16 mouse cellular contexts compared by ENCODE assay signal in the genomic region with DNA sequence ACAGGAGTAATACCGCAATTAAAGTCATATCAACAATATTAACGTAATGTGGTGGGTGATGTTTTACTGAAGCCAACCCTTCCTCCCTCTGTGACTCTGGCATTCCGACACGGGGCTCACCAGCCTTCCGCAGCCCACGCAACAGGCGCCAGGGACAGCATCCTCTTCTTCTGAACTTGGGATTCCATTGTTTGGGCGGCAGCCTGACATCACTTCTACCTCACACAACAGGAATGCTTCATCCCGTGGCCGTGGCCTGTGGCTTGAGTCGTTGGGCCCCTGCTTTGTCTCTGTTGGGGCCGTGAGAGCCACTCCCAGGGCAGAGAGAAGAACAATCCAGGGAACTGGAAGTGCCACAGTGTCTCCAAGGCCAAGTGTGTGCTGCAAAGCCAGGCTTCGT. TPM values are rescaled to one million over a fixed set of nuclear protein-coding genes. Genes with fewer than 3 reads are reported as not detected.
DNase-seq lines count a peak whose midpoint lies in the region; ATAC-seq and TF ChIP-seq lines count a peak whose summit lies in the region.
"Had no signal": no experiment of that assay in that cellular context is flagged by ENCODE, and none has a peak within 500 bp of the region (broad histone marks: within the 10 kb centered on the region; RNA-seq: fewer than 3 reads in every experiment).

No protein-coding gene starts in this region.

- H3K9me3 ChIP-seq in hindbrain, embryonic 10.5 days = no peaks in the 10 kb centered on the region
- H3K9me3 ChIP-seq in hindbrain, embryonic 12.5 days (replicated peaks) = no peaks in the 10 kb centered on the region
- no peaks in the 10 kb centered on the region for H3K9me3 ChIP-seq in ES-E14 (ENCODE audit: control insufficient read depth, insufficient read depth, low read depth, low read length)
- no peaks in the 10 kb centered on the region for H3K9me3 ChIP-seq in limb, embryonic 10.5 days (replicated peaks)
- H3K9me3 ChIP-seq: G1E had no signal

- no peak overlapping the region for H3K9ac ChIP-seq in hindbrain, embryonic 12.5 days
- H3K9ac ChIP-seq in ES-E14 (ENCODE audit: insufficient read depth, low read depth, low read length, poor library complexity, severe bottlenecking) = 0 out of 2 replicates have a peak overlapping the region, but pooled peaks have one; percentile 28
- H3K9ac ChIP-seq: liver, embryonic 14.5 days had no signal

- H3K4me2 ChIP-seq in hindbrain, embryonic 12.5 days (replicated peaks) = no peak overlapping the region

- WGBS in hindbrain, embryonic 10.5 days = 41% methylated on average over 13 of the region's 13 CpGs
- 34% methylated on average over 13 of the region's 13 CpGs for WGBS in hindbrain, embryonic 12.5 days
- 51% methylated on average over 13 of the region's 13 CpGs for WGBS in limb, embryonic 10.5 days

- in situ Hi-C loops in ES-E14 (cut with MboI; ENCODE audit: low sequenced_read_pairs in 2 of 2, unreplicated experiment in 2 of 2) = no loop called here

- peak overlapping the region; percentile 53 for H3K27ac ChIP-seq in hindbrain, embryonic 10.5 days
- H3K27ac ChIP-seq in hindbrain, embryonic 12.5 days = no peak overlapping the region
- H3K27ac ChIP-seq in ES-E14 (ENCODE audit: insufficient read depth, low read depth, low read length, poor library complexity, severe bottlenecking) = peak overlapping the region; percentile 18; the same call in 1 of the 2 replicates
- peak overlapping the region; percentile 77 for H3K27ac ChIP-seq in limb, embryonic 10.5 days
- H3K27ac ChIP-seq: left cerebral cortex, adult 2 months; liver, embryonic 14.5 days; stomach, postnatal 0 days had no signal

- ATAC-seq in hindbrain, embryonic 12.5 days (ENCODE audit: low FRiP score) = no peak

- H3K4me3 ChIP-seq in hindbrain, embryonic 10.5 days = no peak overlapping the region
- no peak overlapping the region for H3K4me3 ChIP-seq in hindbrain, embryonic 12.5 days
- H3K4me3 ChIP-seq in ES-E14 (ENCODE audit: insufficient read depth in 1 of 2, low read depth in 1 of 2, low read length in 2 of 2, poor library complexity in 1 of 2, severe bottlenecking in 1 of 2) = no peak overlapping the region
- no peak overlapping the region for H3K4me3 ChIP-seq in limb, embryonic 10.5 days
- H3K4me3 ChIP-seq: left cerebral cortex, adult 2 months had no signal

- peaks cover 30% of the 10 kb centered on the region for H3K27me3 ChIP-seq in hindbrain, embryonic 10.5 days (ENCODE audit: insufficient read depth, poor library complexity, severe bottlenecking)
- H3K27me3 ChIP-seq in hindbrain, embryonic 12.5 days = no peaks in the 10 kb centered on the region
- peaks cover 59% of the 10 kb centered on the region for H3K27me3 ChIP-seq in limb, embryonic 10.5 days (ENCODE audit: low read depth, poor library complexity, severe bottlenecking)

- DNase-seq in embryo, embryonic 10 days (ENCODE audit: low spot score) = peak; percentile 41
- no peak for DNase-seq in embryo, embryonic 10.5 days (ENCODE audit: low spot score)
- DNase-seq in hindbrain, embryonic 10.5 days (ENCODE audit: low spot score) = no peak
- no peak for DNase-seq in ES-E14 (ENCODE audit: low read depth, low spot score)
- DNase-seq in limb, embryonic 10.5 days (ENCODE audit: low spot score) = no peak
- DNase-seq in adrenal gland, adult 2 months = no peak
- DNase-seq in spleen, adult 18-20 months = no peak
- DNase-seq: adrenal gland, postnatal 36 days; cerebellum, adult 11 months; kidney, postnatal 14 days had no signal

- no peaks in the 10 kb centered on the region for H3K36me3 ChIP-seq in hindbrain, embryonic 10.5 days
- no peaks in the 10 kb centered on the region for H3K36me3 ChIP-seq in hindbrain, embryonic 12.5 days
- H3K36me3 ChIP-seq in ES-E14 (ENCODE audit: control insufficient read depth, insufficient read depth, low read length, poor library complexity, severe bottlenecking) = no peaks in the 10 kb centered on the region
- no peaks in the 10 kb centered on the region for H3K36me3 ChIP-seq in limb, embryonic 10.5 days
- H3K36me3 ChIP-seq: G1E had no signal

- peaks cover 31% of the 10 kb centered on the region for H3K4me1 ChIP-seq in hindbrain, embryonic 10.5 days (replicated peaks)
- peaks cover 17% of the 10 kb centered on the region for H3K4me1 ChIP-seq in hindbrain, embryonic 12.5 days
- H3K4me1 ChIP-seq in ES-E14 (ENCODE audit: control insufficient read depth in 2 of 2, insufficient read depth in 2 of 2, low read length in 2 of 2, poor library complexity in 1 of 2) = peaks cover 8 to 18% of the 10 kb centered on the region in 2 experiments; a peak in 3 of 4 replicates
- H3K4me1 ChIP-seq in limb, embryonic 10.5 days = peaks cover 61% of the 10 kb centered on the region

TF ChIP-seq in ES-E14, 5 proteins besides CTCF, POLR2A, EP300 and RAD21:
- TF ChIP-seq HCFC1 (IDR thresholded peaks at IDR 0.05; ENCODE audit: borderline replicate concordance, insufficient read depth, low read length) (no peak), ZNF384 (IDR thresholded peaks at IDR 0.05; ENCODE audit: low read depth, low read length) (no peak), ZC3H11A (IDR thresholded peaks at IDR 0.05; ENCODE audit: borderline replicate concordance, low read depth, low read length) (no peak), MAFK (IDR thresholded peaks at IDR 0.05; ENCODE audit: insufficient read depth, low read depth, low read length) (no peak), CHD2 (IDR thresholded peaks at IDR 0.05; ENCODE audit: low read depth, low read length) (no peak)

RNA-seq across cellular contexts. Expression of a gene that starts 41.2 kb away (rescaled TPM):
- 0.66 and 1.9 TPM in 2 replicates for polyA plus RNA-seq in hindbrain, embryonic 10.5 days (2016; fragmentation: Nextera tagmentation; extraction: Ambion mirVana)
- 14.7 and 16.5 TPM in 2 replicates for polyA plus RNA-seq in hindbrain, embryonic 12.5 days (2016; fragmentation: Nextera tagmentation; extraction: Ambion mirVana)
- 2.3 and 3.5 TPM in 2 replicates for total RNA-seq in ES-E14 (2012; rRNA removed)
- polyA plus RNA-seq in limb, embryonic 10.5 days (2016; fragmentation: Nextera tagmentation; extraction: Ambion mirVana) = 10.3 and 19.3 TPM in 2 replicates
- total RNA-seq in adrenal gland, adult 2 months (2021) = 1 to 10 TPM in 1 of 2 experiments, under 1 TPM in 1; 0.69 to 4.9 TPM
- 6.3 and 13.2 TPM in 2 replicates for polyA plus RNA-seq in adrenal gland, adult 2 months (2012; rRNA removed)
- total RNA-seq: G1E; megakaryocyte-erythroid progenitor cell, adult 5-6 weeks had no signal
- polyA plus RNA-seq: G1E had no signal
